Mouse (Mus musculus): ENCODE measurements around the gene Actb. TPM values are rescaled to one million over a fixed set of nuclear protein-coding genes. Genes with fewer than 3 reads are reported as not detected.

Actb gene
- polyA plus RNA-seq, 1 experiment from 2014 or later, result 12,527 TPM

DNA sequence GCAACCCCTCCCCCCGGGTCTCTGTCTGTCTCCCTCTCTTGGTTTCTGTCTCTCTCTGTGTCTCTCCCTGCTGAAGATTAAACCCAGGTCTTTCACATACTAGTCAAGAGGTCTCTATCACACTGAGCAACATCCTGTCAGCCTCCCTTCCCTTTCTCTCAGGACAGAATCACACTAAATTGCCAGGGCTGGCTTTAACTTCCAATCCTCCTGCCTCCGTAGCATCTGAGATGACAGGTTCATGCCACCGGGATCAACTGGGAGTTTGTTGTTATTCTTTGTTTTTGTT lies 20.3 kb upstream of the Actb start:
- no peak for DNase-seq (ENCODE audit: low spot score)
- no peak for ATAC-seq (ENCODE audit: low read depth)
- H3K9ac ChIP-seq (ENCODE audit: low read depth, low read length), result 0 out of 2 replicates have a peak overlapping the region, but pooled peaks have one; percentile 23
- H3K9me3 ChIP-seq (ENCODE audit: control insufficient read depth, low read length), result no peaks in the 10 kb centered on the region
- H3K4me1 ChIP-seq (ENCODE audit: control insufficient read depth, insufficient read depth, low read length), result peaks cover 22% of the 10 kb centered on the region
- WGBS, result 33% methylated on average over 3 of the region's 3 CpGs
- no peak overlapping the region for H3K27ac ChIP-seq (replicated peaks; ENCODE audit: low read depth, low read length)
- H3K4me3 ChIP-seq (ENCODE audit: low read depth, low read length), result no peak overlapping the region
- H3K4me2 ChIP-seq (ENCODE audit: low read depth, low read length), result no peak overlapping the region
- no peaks in the 10 kb centered on the region for H3K36me3 ChIP-seq (ENCODE audit: control insufficient read depth, insufficient read depth, low read length)
- no peaks in the 10 kb centered on the region for H3K27me3 ChIP-seq (replicated peaks; ENCODE audit: control insufficient read depth, insufficient read depth, low read length)

DNA sequence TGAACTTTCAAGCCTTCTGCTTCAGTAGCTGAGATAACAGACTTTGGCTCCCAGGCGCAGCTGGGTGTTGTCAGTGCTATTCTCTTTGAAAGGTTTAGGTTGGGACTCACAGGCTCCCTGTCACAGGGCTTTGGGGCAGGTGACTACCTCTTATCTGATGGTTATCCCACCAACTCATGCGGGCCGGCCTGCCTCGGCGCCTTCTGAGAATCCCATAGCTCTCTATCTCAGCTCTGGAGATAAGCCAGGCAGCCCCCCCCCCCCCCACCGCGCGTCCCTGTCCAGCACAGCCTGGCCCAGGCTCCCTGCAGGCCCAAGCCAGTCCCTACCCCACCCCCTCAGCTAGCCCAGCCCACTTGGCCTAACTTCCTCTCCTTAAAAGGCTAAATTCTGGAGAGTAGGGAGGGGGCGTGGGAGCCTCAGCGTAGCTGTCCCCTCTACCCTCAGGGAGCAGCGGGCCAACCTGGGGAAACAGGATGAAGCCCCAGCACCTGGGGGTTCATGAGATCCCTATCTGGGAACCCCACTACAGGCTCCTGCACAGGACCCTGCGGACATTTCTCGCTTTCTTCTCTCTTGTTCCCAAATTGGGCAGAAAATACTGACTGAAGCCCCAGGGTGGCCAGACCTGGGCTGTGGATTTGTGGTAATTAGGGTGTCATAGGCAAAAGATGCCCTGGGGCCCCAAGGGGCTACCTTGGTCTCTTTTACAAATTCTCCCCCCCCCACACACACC lies 19.8 kb upstream of the Actb start:
- H3K27me3 ChIP-seq (replicated peaks; ENCODE audit: control insufficient read depth, insufficient read depth, low read length), result no peaks in the 10 kb centered on the region
- H3K4me2 ChIP-seq (ENCODE audit: low read depth, low read length), result peak overlapping the region; percentile 15; the same call in 1 of the 2 replicates
- no peaks in the 10 kb centered on the region for H3K36me3 ChIP-seq (ENCODE audit: control insufficient read depth, insufficient read depth, low read length)
- H3K9ac ChIP-seq (ENCODE audit: low read depth, low read length), result peak overlapping the region; percentile 23; the same call in 1 of the 2 replicates
- peak; percentile 75 for DNase-seq (ENCODE audit: low spot score)
- no peak overlapping the region; the same call in 1 of the 2 replicates for H3K27ac ChIP-seq (replicated peaks; ENCODE audit: low read depth, low read length)
- H3K4me3 ChIP-seq (ENCODE audit: low read depth, low read length), result no peak overlapping the region
- H3K9me3 ChIP-seq (ENCODE audit: control insufficient read depth, low read length), result no peaks in the 10 kb centered on the region
- peaks cover 22% of the 10 kb centered on the region for H3K4me1 ChIP-seq (ENCODE audit: control insufficient read depth, insufficient read depth, low read length)
- ATAC-seq (ENCODE audit: low read depth), result peak; percentile 48
- WGBS, result 14% methylated on average over 9 of the region's 13 CpGs

DNA sequence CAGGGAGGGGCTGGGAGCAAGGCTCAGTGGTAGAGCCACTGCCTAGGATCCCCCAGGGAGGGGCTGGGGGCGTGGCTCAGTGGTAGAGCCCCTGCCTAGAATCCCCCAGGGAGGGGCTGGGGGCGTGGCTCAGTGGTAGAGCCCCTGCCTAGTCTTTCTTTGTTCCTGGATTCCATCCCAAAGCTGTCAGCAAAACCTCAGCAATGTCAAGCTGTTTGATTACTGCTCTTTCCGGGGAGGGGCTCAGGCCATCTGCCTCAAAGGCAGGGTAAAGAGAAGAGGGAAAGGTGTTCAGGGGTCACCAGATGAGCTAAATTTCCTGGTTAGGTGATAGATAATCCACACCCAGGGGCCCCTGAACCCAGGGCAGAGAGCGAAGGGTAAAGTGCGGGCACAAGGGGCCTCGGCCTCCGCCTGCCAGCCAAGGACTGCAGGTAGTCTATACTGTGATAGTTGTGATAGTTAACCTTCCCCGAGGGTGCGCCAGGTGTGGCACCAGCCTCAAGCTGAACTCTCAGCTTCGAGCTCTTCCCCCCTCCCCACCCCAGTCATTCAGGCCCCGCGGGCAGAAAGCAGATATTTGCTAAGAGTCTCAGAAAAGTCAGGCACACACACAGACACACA lies 17.9 kb upstream of the Actb start:
- WGBS, result 71% methylated on average over 11 of the region's 12 CpGs
- no peak for DNase-seq (ENCODE audit: low spot score)
- no peak for ATAC-seq (ENCODE audit: low read depth)

DNA sequence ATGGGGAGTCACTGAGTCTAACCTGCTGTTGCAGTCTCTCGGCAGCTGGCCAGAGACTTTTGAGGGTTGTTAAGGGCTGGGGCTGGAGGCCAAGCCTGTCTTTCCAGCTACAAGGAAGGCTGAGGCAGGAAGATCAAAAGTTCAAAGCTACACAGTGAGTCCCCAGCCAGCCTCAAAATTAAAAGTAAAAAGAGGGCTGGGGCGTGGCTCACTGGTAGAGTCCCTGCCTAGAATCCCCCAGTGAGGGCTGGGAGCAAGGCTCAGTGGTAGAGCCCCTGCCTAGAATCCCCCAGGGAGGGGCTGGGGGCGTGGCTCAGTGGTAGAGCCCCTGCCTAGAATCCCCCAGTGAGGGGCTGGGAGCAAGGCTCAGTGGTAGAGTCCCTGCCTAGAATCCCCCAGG lies 17.2 kb upstream of the Actb start:
- DNase-seq (ENCODE audit: low spot score) (no peak), ATAC-seq (ENCODE audit: low read depth) (no peak)
- no peaks in the 10 kb centered on the region for H3K36me3 ChIP-seq (ENCODE audit: control insufficient read depth, insufficient read depth, low read length)
- H3K27me3 ChIP-seq (replicated peaks; ENCODE audit: control insufficient read depth, insufficient read depth, low read length), result no peaks in the 10 kb centered on the region
- no peak overlapping the region for H3K4me2 ChIP-seq (ENCODE audit: low read depth, low read length)
- no peak overlapping the region for H3K4me3 ChIP-seq (ENCODE audit: low read depth, low read length)
- H3K27ac ChIP-seq (replicated peaks; ENCODE audit: low read depth, low read length), result no peak overlapping the region
- no peak overlapping the region for H3K9ac ChIP-seq (ENCODE audit: low read depth, low read length)
- peaks cover 24% of the 10 kb centered on the region for H3K4me1 ChIP-seq (ENCODE audit: control insufficient read depth, insufficient read depth, low read length)
- H3K9me3 ChIP-seq (ENCODE audit: control insufficient read depth, low read length), result no peaks in the 10 kb centered on the region
- WGBS, result 92% methylated on average over 2 of the region's 3 CpGs

More for the DNA sequence above, 17.9 kb upstream of the Actb start:
- Histone ChIP-seq H3K9me3 (ENCODE audit: control insufficient read depth, low read length) (no peaks in the 10 kb centered on the region), H3K27ac (replicated peaks; ENCODE audit: low read depth, low read length) (no peak overlapping the region), H3K4me3 (ENCODE audit: low read depth, low read length) (no peak overlapping the region), H3K27me3 (replicated peaks; ENCODE audit: control insufficient read depth, insufficient read depth, low read length) (no peaks in the 10 kb centered on the region), H3K4me2 (ENCODE audit: low read depth, low read length) (no peak overlapping the region), H3K4me1 (ENCODE audit: control insufficient read depth, insufficient read depth, low read length) (peaks cover 30% of the 10 kb centered on the region), H3K9ac (ENCODE audit: low read depth, low read length) (no peak overlapping the region), H3K36me3 (ENCODE audit: control insufficient read depth, insufficient read depth, low read length) (no peaks in the 10 kb centered on the region)

DNA sequence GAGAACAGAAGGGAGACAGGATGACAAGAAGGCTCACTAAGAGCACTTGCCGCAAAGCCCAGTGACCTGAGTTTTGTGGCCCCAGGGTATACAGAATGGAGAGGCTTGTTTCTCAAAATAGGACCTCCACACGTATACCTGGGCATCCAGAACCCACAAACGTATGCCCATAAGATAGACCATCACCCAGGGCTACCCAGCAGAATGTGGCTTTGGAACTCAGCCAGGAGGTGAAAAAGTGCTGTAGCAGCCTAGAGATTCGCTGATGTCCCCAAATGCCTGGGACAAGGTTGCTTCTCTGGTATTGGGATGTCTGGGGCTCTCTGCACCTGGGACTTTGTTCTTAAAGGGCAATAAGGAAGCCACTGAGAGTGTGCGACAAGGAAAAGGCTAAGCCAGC lies 15.7 kb upstream of the Actb start:
- Histone ChIP-seq H3K27ac (replicated peaks; ENCODE audit: low read depth, low read length) (no peak overlapping the region), H3K9ac (ENCODE audit: low read depth, low read length) (no peak overlapping the region), H3K27me3 (replicated peaks; ENCODE audit: control insufficient read depth, insufficient read depth, low read length) (no peaks in the 10 kb centered on the region), H3K4me1 (ENCODE audit: control insufficient read depth, insufficient read depth, low read length) (peaks cover 21% of the 10 kb centered on the region), H3K4me3 (ENCODE audit: low read depth, low read length) (no peak overlapping the region), H3K9me3 (ENCODE audit: control insufficient read depth, low read length) (no peaks in the 10 kb centered on the region), H3K36me3 (ENCODE audit: control insufficient read depth, insufficient read depth, low read length) (no peaks in the 10 kb centered on the region), H3K4me2 (ENCODE audit: low read depth, low read length) (no peak overlapping the region)
- ATAC-seq (ENCODE audit: low read depth) (no peak), DNase-seq (ENCODE audit: low spot score) (no peak)
- 78% methylated on average over 5 of the region's 5 CpGs for WGBS

DNA sequence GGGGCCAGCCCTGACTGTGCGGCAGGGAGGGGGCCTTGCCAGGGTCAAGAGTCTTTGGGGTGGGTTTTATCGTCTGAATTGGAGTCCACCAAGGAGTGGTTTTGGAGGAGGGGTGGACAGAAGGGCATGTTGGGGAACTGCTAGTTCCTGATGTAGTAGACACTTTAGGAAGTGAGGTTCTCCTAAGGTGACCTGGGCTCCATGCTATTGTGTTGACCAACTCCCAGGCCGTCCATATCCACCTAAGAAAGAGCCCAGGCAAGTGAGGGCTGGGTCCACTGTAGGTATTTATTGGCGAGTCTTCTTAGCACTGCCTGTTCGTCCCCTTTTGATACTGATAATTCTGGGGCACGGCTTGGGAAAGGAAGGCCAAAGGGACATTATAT lies 14.5 kb upstream of the Actb start:
- ATAC-seq (ENCODE audit: low read depth) (no peak), DNase-seq (ENCODE audit: low spot score) (no peak)
- WGBS, result 68% methylated on average over 6 of the region's 6 CpGs
- no peak overlapping the region for H3K4me2 ChIP-seq (ENCODE audit: low read depth, low read length)
- no peak overlapping the region for H3K9ac ChIP-seq (ENCODE audit: low read depth, low read length)
- no peaks in the 10 kb centered on the region for H3K9me3 ChIP-seq (ENCODE audit: control insufficient read depth, low read length)
- peaks cover 9% of the 10 kb centered on the region for H3K4me1 ChIP-seq (ENCODE audit: control insufficient read depth, insufficient read depth, low read length)
- no peaks in the 10 kb centered on the region for H3K36me3 ChIP-seq (ENCODE audit: control insufficient read depth, insufficient read depth, low read length)
- H3K4me3 ChIP-seq (ENCODE audit: low read depth, low read length), result no peak overlapping the region
- no peak overlapping the region; the same call in 1 of the 2 replicates for H3K27ac ChIP-seq (replicated peaks; ENCODE audit: low read depth, low read length)
- no peaks in the 10 kb centered on the region for H3K27me3 ChIP-seq (replicated peaks; ENCODE audit: control insufficient read depth, insufficient read depth, low read length)

DNA sequence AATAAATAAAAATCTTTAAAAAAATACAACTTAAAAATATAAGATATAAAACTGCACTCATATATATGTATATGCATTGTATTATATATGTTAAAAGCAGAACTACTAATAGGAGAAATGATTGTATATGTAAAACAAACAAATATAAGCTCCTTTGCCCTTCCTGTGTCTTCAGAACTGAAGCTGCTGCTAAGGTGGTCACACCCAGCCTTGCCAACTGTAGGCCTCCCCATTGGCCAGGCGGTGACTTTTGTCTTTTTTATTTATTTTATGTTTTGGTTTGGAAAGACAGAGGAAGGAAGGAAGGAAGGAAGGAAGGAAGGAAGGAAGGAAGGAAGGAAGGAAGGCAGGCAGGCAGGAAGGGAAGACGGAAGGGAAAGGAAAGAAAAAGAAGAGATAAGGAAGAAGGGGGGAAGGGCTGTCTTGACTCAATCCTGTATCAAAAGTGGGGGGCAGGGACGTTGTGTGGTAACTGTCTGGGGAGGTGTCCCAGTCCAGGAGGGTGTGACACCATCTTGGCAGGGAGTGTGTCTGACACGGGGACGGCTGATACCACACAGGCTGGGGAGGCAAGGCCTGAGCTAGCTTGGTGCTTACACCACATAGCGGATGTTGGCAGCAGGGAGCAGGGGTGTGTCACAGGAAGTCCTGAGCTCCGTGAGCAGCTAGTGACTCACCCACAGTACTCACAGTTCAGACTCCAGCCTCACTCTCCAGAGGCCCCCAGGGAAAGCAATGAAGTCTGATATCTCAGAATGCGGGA lies 13.9 kb upstream of the Actb start:
- no peak overlapping the region for H3K4me2 ChIP-seq (ENCODE audit: low read depth, low read length)
- H3K27ac ChIP-seq (replicated peaks; ENCODE audit: low read depth, low read length), result no peak overlapping the region
- no peaks in the 10 kb centered on the region for H3K9me3 ChIP-seq (ENCODE audit: control insufficient read depth, low read length)
- no peaks in the 10 kb centered on the region for H3K36me3 ChIP-seq (ENCODE audit: control insufficient read depth, insufficient read depth, low read length)
- peak; percentile 80 for DNase-seq (ENCODE audit: low spot score)
- H3K4me1 ChIP-seq (ENCODE audit: control insufficient read depth, insufficient read depth, low read length), result peaks cover 8% of the 10 kb centered on the region
- ATAC-seq (ENCODE audit: low read depth), result peak; percentile 78
- H3K9ac ChIP-seq (ENCODE audit: low read depth, low read length), result no peak overlapping the region
- H3K27me3 ChIP-seq (replicated peaks; ENCODE audit: control insufficient read depth, insufficient read depth, low read length), result no peaks in the 10 kb centered on the region
- 43% methylated on average over 8 of the region's 8 CpGs for WGBS
- no peak overlapping the region for H3K4me3 ChIP-seq (ENCODE audit: low read depth, low read length)

DNA sequence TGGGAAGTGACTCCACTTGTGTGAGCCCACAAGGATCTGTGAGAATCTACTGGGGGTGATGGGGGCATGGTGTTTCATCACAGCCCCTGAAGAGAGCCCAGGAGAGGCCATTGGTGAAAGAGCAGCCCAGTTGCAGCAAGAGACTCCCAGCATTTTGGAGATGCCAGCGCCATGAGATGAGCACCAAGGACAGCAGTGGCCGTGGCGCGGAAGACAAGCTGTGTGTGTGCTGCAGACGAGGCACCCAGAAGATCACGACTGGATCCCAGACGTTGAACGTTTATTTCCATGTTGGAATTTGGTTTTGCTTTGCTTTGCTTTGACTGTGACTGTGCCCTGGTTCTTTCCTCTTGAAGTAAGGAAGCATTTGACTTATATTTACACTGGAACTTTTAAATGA lies 10.8 kb upstream of the Actb start:
- no peaks in the 10 kb centered on the region for H3K9me3 ChIP-seq (ENCODE audit: control insufficient read depth, low read length)

More for the DNA sequence above, 10.8 kb upstream of the Actb start:
- WGBS, result 85% methylated on average over 8 of the region's 8 CpGs
- no peak overlapping the region for H3K4me3 ChIP-seq (ENCODE audit: low read depth, low read length)
- H3K27me3 ChIP-seq (replicated peaks; ENCODE audit: control insufficient read depth, insufficient read depth, low read length), result no peaks in the 10 kb centered on the region
- H3K36me3 ChIP-seq (ENCODE audit: control insufficient read depth, insufficient read depth, low read length), result no peaks in the 10 kb centered on the region
- H3K4me1 ChIP-seq (ENCODE audit: control insufficient read depth, insufficient read depth, low read length), result peaks cover 8% of the 10 kb centered on the region
- ATAC-seq (ENCODE audit: low read depth), result no peak
- DNase-seq (ENCODE audit: low spot score), result no peak
- no peak overlapping the region for H3K4me2 ChIP-seq (ENCODE audit: low read depth, low read length)
- H3K9ac ChIP-seq (ENCODE audit: low read depth, low read length), result no peak overlapping the region
- no peak overlapping the region for H3K27ac ChIP-seq (replicated peaks; ENCODE audit: low read depth, low read length)

All from embryonic facial prominence, embryonic 14.5 days (tissue).